Mouse (Mus musculus): ENCODE results near the gene Afmid.
"Not testable (repeated sequence)": the region's sequence is repeated elsewhere in the genome, so short reads cannot be mapped to it uniquely, and the experiment has no call there.

Afmid gene

GRCm38 (mm10) chr11:117824060-117824969 lies 1.4 kb upstream of the Afmid start:
- peak; percentile 78 for DNase-seq (ENCODE audit: low spot score)

GRCm38 (mm10) chr11:117826164-117826563 lies 440 bp downstream of the Afmid start:
- no peak for DNase-seq (ENCODE audit: low spot score)

GRCm38 (mm10) chr11:117826916-117827315 lies 1.2 kb downstream of the Afmid start:
- DNase-seq (ENCODE audit: low spot score) = no peak

DNA sequence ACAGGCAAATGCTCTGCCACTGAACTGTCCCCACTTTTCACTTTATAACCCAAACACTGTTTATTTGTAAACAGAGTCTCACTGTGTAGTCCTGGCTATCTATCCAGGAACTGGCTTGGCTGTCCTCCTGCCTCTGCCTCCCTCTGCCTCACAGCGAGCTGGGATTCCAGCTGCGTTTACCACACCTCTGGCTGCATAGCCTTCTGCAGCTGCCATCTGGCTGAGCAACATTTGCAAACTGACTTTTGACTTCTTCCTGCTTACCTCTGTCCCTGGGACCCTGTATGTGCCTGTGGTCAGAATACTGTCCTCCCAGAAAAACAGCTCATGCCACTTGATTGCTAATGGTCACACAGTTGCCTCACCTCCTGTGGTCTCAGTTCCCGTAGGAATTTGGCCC lies 1.7 kb downstream of the Afmid start:
- no peak for DNase-seq (ENCODE audit: low spot score)

DNA sequence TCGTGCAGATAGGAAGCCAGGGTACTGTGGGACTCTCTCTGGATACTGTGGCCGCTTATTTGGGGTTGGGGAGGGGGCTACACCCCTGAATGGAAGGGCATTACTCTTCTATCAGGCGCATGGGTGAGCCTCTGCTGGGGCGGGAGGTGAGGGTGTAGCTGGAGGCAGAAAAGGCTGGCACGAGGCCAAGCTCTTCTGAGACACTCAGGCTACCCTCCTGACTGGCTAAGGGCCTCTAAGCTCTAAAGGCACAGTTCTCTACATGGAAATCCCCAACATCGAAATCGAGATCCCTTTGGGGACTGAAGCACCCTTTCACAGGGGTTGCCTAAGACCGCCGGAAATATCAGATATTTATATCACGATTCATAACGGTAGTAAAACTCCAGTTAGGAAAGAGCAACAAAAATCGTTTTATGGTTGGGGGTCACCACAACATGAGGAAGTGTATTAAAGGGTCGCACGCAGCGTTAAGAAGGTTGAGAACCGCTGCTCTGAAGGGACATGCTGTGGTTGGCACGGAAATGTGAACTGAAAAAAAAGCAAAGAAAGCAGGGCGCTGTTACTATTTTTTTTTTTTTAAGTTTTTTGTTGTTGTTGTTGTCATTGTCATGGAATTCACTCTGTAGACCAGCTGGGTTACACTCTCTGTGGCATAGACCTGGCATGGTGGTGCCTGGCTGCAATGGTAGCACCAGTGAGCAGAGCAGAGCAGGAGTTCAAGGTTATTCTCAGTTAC lies 2.6 kb downstream of the Afmid start:
- peak; percentile 40 for DNase-seq (ENCODE audit: low spot score)

DNA sequence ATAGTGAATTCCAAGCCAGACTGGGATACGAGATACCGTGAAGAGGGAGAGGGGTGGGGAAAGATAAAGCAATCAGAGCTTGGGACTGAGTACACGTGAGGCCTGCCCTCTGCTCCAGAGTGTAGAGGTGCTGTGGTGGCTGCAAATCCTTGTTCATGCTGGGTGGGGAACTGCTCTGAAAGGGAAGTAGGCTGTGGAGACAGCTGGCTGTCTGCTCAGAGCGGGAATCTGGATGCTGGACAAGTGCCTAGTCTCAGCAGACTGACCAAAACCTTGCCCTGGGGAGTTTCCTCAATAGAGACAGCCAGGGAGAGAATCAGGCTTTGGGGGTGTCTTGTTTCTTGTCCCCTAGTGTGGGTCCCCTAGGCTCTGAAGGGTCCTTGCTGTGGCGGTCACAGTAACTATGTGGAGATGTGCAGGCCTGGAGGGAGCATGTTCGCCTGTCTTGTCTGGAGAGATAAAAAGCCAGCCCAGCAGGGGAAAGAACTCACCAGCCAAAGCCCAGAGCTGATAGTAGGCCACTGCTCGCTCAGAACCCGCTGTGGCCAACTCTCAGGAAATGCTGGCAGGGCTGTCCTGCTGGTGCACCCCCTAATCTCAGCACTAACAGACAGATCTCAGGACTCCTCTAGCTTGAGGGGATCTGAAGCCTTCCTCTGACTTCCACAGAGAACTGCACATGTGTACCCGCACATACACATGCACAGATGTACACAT lies 3.3 kb downstream of the Afmid start:
- DNase-seq (ENCODE audit: low spot score) = peak; percentile 41

DNA sequence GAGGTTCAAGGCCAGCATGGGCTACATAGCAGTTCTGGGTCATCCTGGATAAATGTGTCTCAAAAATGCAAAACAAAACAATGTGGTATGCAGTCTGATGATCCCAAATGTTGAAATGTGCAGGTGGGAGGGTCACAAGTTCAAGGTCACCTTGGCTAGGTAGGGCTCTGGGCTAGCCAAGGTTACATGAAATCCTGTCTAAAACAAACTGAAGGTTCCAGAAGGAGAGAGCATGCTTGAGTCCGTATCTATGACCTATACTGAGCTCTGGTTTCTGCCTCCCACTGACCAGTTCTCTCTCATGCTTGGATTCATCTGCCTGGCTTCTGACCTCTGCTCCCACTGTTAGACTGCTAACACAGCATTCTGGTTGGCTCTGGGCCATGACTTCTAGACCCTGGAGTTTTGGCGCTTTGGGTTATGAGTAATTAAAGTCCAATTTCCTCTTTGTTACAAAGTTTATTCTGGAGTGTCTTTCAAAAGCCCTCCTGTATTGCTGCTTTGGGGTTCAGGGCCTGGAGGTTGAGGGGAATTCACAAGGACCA lies 4.0 kb downstream of the Afmid start:
- no peak for DNase-seq (ENCODE audit: low spot score)

- no peak for DNase-seq (ENCODE audit: low spot score)
These were observed 4.7 kb downstream of the Afmid start for GRCm38 (mm10) chr11:117830401-117830800.

DNA sequence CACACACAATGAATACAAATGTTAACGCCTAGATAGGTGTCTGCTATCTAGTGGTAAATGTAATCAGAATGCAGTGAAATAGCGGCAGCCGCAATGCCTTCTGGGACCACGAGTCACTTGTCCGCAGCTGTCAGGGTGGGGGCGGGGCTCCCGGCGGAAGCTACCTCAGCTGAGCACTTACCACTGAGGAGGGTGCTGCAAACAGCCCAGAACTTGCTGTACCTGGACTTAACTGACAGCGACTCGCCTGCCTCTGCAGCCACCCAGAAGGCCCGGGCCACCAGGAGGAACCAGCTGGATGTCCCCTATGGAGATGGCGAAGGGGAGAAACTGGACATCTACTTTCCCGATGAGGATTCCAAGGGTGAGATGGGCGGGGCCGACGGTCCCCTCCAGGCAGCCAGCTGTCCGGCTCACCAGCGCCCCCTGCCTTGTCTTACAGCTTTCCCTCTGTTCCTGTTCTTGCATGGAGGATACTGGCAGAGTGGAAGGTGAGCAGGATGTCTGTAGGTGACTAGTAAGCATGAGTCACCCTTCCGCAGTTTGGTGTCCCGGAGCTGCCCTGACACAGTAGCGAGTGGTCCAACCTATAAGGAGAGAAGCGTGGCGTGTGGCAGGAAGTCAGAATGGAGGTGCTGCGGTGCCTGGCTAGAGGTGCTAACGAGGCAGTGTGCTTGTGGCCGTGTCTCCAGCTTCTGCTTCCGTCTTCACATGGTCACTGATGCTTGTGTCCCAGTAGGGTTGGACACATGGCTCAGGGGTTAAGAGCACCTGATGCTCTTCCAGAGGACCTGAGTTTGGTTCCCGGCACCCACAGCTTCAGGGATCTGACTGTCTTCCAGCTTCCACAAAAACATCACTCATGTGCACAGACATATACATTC lies 6.6 kb downstream of the Afmid start:
- DNase-seq (ENCODE audit: low spot score) = peak; percentile 66

- DNase-seq (ENCODE audit: low spot score) = not testable (repeated sequence)
These were observed 7.8 kb downstream of the Afmid start for GRCm38 (mm10) chr11:117833509-117833908.

GRCm38 (mm10) chr11:117834086-117834485 lies 8.4 kb downstream of the Afmid start:
- no peak for DNase-seq (ENCODE audit: low spot score)

GRCm38 (mm10) chr11:117836306-117836705 lies 10.6 kb downstream of the Afmid start:
- DNase-seq (ENCODE audit: low spot score) = no peak

- no peak for DNase-seq (ENCODE audit: low spot score)
These were observed 12.8 kb downstream of the Afmid start for GRCm38 (mm10) chr11:117838572-117838971.

GRCm38 (mm10) chr11:117839021-117839420 lies 13.3 kb downstream of the Afmid start:
- DNase-seq (ENCODE audit: low spot score) = no peak

- no peak for DNase-seq (ENCODE audit: low spot score)
These were observed 15.2 kb downstream of the Afmid start for GRCm38 (mm10) chr11:117840910-117841309.

GRCm38 (mm10) chr11:117843434-117843833 lies 17.7 kb downstream of the Afmid start:
- DNase-seq (ENCODE audit: low spot score) = no peak

DNA sequence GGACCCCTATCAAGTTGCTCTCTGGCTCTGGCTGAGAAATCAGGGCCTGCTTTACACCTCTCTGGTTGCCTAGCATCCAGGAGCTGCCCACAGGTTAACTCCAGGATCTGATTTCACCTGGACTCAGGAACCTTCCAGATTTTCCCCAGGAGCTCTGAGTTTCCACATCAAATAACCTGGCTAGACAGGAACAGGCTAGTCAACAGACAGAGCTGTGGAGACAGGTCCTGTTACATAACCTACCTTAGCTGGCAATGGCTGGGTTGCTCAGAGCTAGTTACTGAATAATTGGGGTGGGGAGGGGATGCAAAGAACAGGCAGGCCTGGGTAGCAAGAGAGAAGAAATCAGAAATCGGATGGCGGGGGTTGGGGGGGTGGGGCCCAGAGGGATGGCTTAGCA lies 19.3 kb downstream of the Afmid start:
- no peak for DNase-seq (ENCODE audit: low spot score)

DNA sequence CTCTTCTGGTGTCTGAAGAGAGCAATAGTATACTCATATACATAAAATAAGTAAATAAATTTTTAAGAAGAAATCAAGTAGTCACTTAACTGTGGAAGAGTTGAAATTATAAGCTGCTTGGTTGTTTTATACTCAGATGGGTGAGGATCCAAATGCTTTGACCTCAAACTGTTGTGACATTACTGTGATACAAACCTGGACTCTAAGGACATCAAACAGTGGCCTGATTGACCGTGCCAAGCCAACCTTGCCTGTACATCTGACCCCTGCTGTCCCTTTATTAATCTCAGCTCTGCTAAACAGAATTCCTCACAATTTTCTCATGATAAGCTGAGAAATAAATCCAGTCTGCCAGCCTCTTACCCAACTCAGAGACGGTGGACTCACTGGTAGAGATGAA lies 19.9 kb downstream of the Afmid start:
- no peak for DNase-seq (ENCODE audit: low spot score)

DNA sequence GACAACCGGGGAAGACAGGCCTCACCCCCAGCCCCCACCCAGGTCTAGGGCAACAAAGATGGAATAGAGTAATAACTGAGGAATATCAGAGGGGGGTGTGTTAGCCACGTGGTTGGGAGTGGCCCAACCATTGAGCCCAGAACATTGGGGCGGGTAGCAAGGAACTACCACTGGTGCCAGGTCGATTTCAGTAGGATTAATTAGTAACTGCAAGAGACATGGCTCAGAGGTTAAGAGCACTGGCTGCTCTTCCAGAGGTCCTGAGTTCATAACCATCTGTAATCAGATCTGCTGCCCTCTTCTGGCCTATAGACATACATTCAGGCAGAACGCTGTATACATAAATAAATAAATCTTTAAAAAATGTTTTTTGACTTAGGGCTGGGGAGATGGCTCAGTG lies 20.9 kb downstream of the Afmid start:
- DNase-seq (ENCODE audit: low spot score) = no peak

DNA sequence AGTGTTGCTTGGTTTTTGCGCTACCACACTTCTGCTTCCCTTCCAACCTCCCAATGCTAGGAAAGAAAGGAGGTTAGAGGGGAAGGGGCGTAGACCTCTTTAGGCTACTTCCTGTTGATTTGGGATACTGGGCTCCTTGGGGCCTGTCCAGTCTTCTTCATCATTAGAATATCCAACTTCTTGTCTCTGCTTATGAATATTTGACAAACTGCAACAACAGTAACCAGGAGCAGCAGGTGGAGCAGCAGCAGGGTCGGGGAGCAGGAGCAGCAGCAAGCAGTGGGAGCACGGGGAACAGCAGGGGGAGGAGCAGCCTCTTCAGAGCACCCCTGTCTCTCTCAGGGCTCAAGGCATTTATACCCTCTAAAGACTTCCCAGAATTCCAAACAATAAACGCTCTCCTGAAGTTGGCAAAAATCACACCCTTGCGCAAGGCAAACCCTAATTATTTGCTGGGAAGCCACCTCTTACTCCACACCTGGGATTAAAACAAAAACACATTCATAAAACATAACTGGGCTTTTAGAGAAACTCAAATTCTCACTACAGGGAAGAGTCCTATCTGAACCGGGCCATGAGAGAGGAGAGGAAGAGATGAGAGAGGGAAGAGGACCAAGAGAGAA lies 22.0 kb downstream of the Afmid start:
- DNase-seq (ENCODE audit: low spot score) = no peak
